Mouse (Mus musculus) kidney, adult 2 months (tissue): ENCODE measurements around the gene Slco6d1.

ENCODE experiments used
- CTCF ChIP-seq: fragments of 200-500 bp; conservative IDR thresholded peaks from 2 replicates; pipeline ENCODE4 v1.5.1; 2011; ENCODE audit warnings: low read depth, mild to moderate bottlenecking, control low read depth, low read length, moderate library complexity, mixed read lengths; ENCODE audit not compliant: insufficient read depth, insufficient read length
- POLR2A ChIP-seq: fragments of 200-500 bp; IDR thresholded peaks from one replicate; pipeline ENCODE4 v1.6.1; 2011; ENCODE audit warnings: low read depth, low read length, control low read depth

DNA sequence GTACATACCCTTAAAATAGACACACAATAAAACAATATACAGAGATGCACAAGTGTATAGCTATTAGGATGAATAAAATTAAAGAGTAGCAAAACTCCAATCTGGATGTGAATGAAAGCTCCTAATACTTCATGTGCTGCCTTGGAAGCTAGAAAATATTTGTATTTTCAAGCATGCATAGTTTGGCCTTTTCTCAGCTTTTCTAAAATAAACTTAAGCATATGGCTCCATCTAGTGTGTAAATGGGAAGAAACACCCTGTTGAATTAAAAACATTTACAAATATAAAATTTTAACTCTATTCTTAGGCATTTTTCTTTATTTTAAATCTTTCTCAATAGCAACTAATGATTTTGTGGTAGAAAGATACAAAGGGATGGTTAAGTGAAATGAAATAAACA, 102.6 kb downstream of the Slco6d1 start:
- TF ChIP-seq CTCF (no peak), POLR2A (no peak)
